Mouse (Mus musculus): ENCODE data around the gene Nat8f4. TPM values are rescaled to one million over a fixed set of nuclear protein-coding genes. Genes with fewer than 3 reads are reported as not detected.
"Not testable (repeated sequence)": the region's sequence is repeated elsewhere in the genome, so short reads cannot be mapped to it uniquely, and the experiment has no call there.

Gene Nat8f4
- total RNA-seq, 2 experiments from 2014 or later: 7.0 to 9.5 TPM

DNA sequence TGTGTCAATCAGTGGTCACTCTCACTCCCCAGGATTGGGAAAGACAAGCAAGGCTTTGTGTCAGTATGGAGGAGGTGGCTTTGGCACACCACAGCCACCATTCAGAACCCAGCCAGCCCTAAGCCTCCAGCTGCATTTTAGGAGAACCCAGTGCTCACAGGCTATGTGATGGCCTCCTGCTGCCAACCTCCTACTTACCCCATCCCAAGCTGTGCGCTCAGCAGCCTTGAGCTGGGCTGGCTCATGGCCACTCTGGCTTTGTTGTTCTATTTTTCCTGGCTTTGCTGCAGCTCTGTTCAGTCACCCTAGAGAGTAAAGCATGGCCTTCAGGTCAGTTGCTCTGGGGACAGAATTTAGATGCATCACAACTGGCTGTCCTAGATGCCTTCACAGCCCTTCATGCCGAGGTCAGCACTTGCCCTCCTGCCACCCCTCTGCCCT, 2.2 kb upstream of the Nat8f4 start:
- DNase-seq (ENCODE audit: low spot score in 2 of 2): peak; percentile 25 to 43

DNA sequence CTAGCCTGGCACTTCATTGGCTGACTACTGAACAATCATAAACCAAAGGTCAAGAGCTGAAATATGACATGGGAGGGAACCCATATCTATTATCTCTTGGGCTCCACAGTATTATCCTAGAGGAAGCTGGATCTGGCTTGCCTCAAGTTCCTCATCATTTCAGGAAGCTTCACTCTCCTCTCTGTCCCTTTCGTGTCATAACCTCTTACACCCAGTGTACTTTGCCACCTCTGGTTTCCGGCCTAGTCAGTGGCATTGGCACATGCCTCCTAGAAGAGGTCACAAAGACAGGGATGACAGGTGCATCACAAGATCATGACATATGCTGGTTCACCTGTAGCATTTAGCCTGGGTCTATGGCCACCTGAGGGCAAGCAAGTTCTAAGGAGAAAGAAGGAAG, 2.4 kb downstream of the Nat8f4 start:
- DNase-seq (ENCODE audit: low spot score in 2 of 2): peak in 1 of 2 experiments; percentile 8

DNA sequence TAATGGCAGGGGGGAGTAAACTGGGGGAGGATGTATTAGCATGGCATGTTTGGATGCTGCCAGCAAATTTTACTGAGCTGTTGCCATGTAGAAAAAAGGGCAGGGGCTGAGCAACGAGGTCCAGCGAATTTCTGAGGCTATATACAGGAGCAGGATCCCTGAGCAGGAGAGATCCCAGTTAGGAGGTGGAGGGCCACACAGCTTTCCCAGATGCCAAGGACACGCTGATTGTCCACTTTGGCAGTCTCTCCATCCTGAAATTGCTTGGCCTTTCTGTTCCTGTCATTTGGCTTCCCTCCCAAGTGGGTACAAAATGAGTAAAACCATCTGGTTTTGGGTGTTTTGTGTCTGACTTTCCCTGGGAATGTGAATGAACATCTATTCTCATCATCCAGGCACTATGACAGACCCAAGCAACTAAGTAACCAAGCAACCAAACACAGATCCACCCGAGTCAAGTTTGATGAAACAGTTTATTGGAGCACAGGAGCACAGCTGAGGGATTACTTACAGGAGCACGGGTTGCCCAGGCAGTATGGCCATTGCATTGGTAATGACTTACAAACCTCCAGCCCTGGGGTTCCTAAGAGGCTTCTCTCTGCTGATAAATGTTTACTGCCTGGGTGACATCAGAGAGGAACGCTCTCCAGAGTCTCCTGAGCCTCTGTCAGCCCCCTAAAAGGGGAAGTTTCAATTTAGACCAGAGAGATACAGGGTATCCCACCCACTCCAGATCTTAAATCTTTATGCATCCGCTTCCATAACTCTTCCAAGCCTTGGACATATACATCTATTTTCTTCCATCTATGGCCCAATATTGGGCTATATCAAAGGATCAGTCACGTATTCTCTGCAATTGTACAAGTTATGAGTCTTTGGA, 5.8 kb downstream of the Nat8f4 start:
- not testable (repeated sequence) for DNase-seq (ENCODE audit: low spot score in 2 of 2)

DNA sequence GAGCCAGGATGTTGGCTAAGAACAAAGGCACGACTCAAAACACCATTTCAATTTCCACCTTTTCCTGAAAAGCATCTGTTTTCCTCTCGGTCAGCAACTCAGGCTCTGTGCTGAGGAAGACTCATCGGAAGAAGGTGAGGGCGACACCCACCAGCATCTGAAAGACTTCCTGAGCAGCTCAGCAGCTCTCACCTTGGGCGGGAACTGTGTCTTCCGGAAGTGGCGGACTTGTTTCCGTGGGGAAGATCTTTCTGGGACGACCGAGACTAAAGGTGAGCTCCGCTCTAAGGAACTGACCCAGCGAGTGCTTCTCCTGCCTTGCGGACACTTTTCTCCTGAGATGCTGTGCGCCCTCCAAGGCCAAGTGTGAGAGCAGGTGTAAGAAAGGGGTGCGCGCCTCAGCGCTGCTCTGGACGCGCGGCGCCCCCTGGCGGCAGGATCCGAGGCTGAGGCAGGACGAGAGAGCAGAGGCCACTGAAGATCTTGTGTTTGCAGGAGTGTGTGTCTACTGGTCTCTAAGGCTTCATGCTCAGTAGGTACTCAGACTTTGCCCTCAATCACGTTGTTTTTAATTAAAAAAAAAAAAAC, 9.5 kb downstream of the Nat8f4 start:
- DNase-seq (ENCODE audit: low spot score in 2 of 2): peak in 1 of 2 experiments; percentile 31

DNA sequence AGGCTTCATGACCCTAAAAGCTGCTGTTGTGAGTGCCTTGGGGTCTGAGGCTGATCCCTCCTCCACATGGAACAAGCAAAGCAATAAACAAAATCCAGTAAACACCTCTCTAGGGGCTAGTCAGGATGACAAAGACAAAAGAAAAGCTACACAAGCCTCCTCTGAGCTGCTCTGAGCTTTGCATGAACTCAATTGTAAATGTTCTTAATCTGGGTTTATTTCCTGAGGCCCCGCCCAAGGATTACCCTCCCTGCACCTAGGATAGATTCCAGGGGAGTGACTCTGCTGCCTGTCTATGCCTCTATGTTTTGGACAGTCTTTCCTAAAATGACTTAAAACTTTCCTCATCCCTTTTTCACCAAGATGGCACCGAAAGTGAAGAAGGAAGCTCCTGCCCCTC, 15.7 kb downstream of the Nat8f4 start:
- DNase-seq (ENCODE audit: low spot score in 2 of 2): no peak

DNA sequence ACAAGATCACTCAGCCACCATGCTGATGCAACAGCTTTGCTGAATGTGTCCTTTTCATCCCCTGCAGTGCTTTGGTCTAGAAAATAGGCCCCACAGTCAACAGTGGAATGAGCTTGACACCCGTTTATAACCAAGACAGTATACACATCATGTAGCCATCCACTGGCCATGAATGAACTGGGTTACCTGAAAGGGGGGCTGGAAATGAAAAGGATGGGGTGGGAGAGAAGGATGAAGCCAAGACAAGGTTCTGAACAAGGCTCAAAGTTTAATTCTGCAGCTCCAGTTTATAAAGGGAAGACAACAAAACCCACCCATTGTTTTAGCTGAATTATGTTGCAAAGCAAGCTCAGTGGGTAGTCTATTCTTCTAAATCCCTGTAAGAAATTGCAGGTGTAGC, 20.4 kb downstream of the Nat8f4 start:
- DNase-seq (ENCODE audit: low spot score in 2 of 2): peak in 1 of 2 experiments; percentile 6

DNA sequence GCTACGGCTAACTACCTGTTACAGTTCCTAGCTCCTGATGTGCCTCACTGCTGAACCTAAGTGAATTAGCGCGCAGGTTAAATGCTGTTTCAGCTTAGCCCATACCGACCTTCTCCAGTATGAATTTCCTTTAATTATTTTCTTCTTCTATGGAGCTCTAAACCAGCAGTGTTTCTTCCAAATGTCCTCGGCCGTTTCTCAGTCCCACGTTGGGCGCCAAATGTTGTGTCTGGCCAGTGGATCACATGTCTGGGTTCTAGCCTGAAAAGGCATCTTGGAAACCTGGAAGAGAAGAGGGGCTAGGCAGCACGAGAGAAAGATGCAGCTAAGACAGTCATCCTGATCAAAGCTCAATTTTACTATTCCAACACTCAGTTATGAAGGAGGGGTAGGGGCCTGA, 21.4 kb downstream of the Nat8f4 start:
- peak in 1 of 2 experiments; percentile 13 for DNase-seq (ENCODE audit: low spot score in 2 of 2)

DNA sequence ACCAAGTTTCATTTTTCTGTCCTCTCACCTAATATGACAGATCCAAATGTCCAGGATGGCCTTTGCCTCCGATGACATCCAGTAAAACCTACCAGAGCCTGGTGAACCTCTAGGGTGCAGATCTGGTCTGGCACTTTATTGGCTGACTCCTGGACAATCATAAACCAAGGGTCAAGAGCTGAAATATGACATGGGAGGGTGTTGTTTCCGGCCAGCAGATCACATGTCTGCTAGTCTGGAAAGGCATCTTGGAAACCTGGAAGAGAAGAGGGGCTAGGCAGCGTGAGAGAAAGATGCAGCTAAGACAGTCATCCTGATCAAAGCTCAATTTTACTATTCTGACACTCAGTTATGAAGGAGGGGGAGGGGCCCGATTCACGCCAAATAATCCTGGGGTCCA, 35.7 kb downstream of the Nat8f4 start, which contains the start of gene Nat8f2:
Nat8f2 (minus strand) TSS at position 153 of the 400 bp plus-strand sequence.
- DNase-seq (ENCODE audit: low spot score in 2 of 2): peak in 1 of 2 experiments; percentile 7

DNA sequence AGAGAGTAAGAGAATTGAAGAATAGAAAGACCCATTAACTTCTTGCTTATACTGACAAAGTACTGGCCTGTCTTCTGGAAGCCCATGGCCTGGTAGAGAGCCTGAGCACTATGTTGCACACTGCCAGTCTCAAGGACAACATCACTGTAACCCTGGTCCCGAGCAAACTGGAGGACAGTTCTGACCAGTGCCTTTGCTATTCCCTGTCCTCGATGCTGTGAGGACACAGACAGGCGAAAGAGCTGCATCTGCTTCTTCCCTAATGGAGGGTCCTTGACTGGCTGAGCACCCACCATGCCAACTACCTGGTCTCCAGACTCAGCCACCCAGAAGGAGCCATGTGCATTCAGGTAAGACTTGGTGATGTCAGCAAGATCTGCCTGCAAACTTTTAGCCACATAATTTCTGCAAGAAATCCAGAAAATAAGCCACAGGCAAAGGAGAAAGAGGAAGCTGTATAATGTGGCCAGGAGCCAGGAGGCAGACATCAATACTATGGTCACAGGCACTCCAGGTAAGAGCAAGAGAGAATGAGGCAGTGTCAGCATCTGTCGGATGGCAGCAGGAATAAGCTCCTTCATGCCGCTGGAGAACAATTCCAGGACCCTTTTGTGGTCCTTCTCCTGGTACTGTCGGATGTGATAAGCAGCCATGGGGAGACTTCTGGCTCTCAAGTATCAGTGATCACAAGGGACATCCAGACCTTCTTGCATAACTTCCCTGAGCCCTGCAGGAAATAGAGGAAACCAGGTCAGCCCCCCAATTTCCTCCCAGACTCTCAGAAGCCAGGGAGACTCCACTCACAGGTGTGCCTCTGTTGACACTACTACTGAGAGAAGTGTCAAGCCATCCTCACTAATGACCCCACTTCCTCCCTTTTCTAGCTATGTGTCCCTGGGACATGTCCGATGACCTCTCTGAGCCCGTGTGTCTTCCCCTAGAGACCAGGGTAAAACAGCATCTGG, 36.7 kb downstream of the Nat8f4 start:
- DNase-seq (ENCODE audit: low spot score in 2 of 2): peak in 1 of 2 experiments; percentile 16

DNA sequence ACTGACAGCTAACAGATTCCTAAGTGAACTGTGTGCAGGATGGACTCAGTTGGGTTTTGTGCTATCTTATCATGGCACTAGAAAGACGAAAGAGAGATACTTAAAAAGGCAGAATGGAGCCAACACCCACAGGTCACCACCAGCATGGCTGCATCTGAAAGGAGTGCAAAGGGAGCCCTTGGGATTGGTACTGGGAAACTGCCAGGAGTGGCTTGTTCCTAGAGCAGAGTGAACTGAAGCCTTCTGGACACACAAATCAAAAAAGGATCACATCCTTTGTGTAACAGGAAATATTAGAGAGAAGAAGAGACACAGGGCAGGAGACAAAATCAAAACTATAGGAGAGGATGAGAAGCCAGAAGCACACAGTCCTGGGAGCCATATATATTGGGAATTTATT, 37.7 kb downstream of the Nat8f4 start:
- DNase-seq (ENCODE audit: low spot score in 2 of 2): peak in 1 of 2 experiments; percentile 8

DNA sequence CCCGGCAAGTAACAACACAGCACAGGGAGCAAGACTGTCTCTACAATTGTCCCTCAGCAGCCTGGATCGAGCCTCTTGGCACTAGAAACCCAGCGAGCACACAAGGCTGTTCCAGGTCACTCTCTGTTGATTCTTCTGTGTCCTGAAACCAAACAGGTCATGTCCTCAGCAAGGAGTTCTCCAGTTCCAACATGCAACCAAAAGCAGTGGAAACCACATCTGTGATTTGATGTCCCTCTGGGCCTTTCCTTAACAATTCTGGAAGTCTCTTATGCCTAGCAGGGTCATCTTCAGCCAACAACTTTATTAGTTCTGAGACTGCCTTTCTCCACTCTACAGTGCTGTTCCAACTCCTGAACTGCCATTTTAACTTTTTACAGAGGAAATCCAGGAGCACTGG, 38.5 kb downstream of the Nat8f4 start:
- not testable (repeated sequence) for DNase-seq (ENCODE audit: low spot score in 2 of 2)

DNA sequence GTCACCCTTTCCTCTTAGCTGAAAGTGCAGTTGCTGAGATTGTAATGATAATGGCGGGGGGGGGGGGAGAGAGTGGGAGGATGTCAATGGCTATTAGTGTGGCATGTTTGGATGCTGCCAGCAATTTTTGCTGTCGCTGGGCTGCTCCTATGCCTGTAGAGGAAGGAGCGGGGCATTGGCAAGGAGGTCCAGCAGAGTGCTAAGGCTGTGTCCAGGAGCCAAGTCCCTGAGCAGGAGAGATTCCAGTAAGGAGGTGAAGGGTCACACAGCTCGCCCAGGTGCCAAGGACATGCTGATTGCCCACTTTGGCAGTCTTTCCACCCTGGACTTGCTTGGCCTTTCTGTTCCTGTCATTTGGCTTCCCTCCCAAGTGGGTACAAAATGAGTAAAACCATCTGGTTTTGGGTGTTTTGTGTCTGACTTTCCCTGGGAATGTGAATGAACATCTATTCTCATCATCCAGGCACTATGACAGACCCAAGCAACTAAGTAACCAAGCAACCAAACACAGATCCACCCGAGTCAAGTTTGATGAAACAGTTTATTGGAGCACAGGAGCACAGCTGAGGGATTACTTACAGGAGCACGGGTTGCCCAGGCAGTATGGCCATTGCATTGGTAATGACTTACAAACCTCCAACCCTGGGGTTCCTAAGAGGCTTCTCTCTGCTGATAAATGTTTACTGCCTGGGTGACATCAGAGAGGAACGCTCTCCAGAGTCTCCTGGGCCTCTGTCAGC, 39.6 kb downstream of the Nat8f4 start:
- peak in 1 of 2 experiments; percentile 17 for DNase-seq (ENCODE audit: low spot score in 2 of 2)

DNA sequence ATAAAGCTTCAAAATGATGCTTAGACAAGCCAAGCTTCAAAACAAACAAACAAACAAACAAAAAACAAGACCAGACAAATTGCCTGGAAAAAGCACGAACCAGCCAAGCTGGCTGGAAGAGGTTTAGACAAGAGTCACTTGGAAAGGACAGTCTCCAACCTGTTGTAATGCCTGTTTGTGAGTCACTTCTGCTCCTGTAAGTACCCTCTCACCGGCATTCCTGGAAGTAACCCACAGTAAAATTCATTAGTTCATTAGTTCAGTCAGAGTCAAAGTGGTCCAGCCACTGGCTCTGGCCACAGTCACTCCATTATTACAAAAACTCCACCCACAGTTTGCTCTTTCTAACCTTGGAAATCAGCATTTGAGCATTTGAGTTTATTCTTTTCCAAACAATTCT, 40.8 kb downstream of the Nat8f4 start:
- peak in 1 of 2 experiments; percentile 9 for DNase-seq (ENCODE audit: low spot score in 2 of 2)

DNA sequence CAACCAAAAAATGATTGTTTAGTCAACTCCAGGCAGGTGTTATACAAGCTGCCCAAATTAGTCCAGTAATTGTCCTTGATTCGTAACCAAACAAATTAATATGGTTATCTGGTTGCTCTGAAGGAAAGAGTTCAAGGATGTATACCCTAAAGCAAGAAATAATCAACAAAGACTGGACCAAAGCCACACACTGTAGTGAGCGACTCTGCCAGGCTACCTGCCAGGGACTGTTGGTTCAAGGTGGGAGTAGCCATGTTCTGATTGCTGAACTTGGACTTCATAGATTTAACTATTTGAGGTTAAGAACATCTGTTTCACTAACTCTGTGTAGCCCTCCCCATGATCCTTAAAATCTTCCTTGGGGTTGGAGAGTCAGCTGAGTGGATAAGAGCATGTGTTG, 41.5 kb downstream of the Nat8f4 start:
- peak in 1 of 2 experiments; percentile 13 for DNase-seq (ENCODE audit: low spot score in 2 of 2)

DNA sequence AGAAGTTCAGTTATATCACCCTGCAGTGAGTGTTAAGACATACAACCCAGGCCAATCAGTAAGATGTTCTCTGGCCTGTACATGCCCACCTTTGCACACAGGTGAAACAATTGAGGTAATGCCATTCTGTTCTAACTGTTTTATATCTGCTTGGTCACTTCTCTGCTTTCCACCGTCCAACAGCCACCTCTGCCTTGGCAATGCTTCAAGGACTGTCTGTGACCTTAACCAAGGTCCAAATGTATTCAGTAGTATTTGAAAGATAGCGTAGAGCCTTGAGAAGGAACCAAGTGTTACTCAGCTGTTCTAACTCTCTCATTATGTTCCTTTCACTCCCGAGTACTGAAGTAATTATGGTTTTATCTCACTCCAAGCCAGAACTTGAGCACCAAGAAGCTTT, 42.1 kb downstream of the Nat8f4 start:
- peak in 1 of 2 experiments; percentile 62 for DNase-seq (ENCODE audit: low spot score in 2 of 2)

DNA sequence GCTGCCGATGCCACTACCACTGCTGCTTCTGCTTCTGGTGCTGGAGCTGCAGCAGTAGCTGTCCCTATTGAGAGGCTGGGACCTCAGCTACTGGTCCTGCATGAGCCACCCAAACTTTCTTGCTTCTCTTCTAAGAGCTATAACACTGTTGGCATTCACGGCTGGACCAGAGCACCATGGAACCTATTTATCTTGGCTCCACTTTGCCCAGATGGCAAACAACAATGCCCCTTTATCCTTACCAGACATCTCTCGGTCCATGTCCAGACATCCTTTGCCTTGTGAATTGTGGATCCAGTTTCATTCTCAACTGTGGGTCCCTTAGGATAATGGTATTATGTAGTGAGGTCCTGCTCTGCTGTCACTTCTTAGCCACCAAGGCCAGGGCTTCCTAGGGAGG, 43.4 kb downstream of the Nat8f4 start:
- peak in 1 of 2 experiments; percentile 17 for DNase-seq (ENCODE audit: low spot score in 2 of 2)

DNA sequence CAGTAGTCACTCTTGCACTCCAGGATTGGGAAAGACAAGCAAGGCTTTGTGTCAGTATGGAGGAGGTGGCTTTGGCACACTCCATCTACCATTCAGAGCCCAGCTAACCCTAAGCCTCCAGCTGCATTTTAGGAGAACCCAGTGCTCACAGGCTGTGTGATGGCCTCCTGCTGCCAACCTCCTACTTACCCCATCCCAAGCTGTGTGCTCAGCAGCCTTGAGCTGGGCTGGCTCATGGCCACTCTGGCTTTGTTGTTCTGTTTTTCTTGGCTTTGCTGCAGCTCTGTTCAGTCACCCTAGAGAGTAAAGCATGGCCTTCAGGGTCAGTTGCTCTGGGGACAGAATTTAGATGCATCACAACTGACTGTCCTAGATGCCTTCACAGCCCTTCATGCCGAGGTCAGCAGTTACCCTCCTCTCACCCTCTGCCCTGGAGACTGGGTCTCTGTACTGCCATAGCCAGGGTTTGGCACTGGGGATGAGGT, 48.4 kb downstream of the Nat8f4 start:
- peak; percentile 53 to 77 for DNase-seq (ENCODE audit: low spot score in 2 of 2)

DNA sequence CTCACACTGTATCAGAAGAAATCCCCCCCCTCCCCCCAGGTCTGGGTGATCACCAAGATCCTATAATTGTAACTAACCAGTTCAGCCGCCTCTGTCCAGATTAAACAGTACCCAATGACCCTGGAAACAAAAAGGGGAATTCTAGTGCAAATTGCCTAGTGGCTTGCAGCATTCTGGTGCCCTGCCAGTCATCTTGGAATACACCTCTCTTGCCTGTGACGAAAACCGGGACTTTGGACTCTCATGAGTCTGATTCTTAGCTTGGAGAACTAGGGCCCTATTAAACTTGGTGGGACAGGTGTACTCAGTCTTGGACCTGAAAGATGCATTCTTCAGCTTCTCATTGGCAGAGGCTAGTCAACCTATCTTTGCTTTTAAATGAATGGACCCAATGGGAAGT, 51.2 kb downstream of the Nat8f4 start:
- DNase-seq (ENCODE audit: low spot score in 2 of 2): no peak

DNA sequence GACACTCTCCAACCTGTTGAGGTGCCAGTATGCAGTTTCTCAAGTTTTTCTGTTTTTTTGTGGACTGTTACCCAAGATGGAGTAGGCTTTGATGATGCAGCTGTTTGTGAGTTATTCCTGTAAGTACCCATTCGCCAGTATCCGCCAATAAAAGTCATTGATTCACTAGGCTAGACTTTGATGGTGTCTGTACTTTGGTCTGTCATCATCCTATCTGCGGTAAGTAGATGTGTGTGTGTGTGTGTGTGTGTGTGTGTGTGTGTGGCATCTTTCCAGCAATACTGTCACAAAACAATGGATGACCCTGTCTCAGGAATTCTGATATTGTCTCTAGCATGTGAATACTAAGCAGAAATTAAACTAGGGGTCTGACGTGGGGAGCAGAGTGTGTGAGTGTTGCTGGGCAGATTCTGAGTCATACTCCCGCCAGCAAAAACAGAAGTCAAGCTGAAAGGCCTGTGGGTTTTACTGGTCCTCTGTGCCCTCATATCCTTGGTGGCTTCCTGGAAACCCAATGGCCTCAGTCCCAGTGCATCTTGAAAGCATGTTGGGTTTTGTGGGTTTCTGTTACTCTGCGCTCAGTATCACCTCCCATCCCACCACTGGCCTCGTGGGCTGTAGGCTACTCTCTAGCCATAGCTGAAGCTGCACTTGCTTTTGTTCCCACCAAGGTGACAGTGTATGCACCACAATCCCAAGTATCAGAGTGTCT, 53.5 kb downstream of the Nat8f4 start:
- DNase-seq (ENCODE audit: low spot score in 2 of 2): no peak

Measured in adrenal gland, adult 18-20 months (tissue).